Mouse (Mus musculus): Measurements from ENCODE around the gene Cask. TPM values are rescaled to one million over a fixed set of nuclear protein-coding genes. Genes with fewer than 3 reads are reported as not detected.

The Cask gene
- total and polyA plus RNA-seq, 3 experiments: 9.4 to 13.3 TPM; not detected in 1

- H3K27ac ChIP-seq (ENCODE audit: control insufficient read depth, low read depth, low read length): no peak overlapping the region
- no peak overlapping the region for H3K4me3 ChIP-seq (ENCODE audit: control insufficient read depth in 1 of 2, insufficient read depth in 1 of 2, low read depth in 2 of 2, low read length in 2 of 2)
- TF ChIP-seq E2F4 (IDR thresholded peaks at IDR 0.05; ENCODE audit: borderline replicate concordance, low read depth, low read length): no peak
- no peak for TF ChIP-seq MAFK (IDR thresholded peaks at IDR 0.05; ENCODE audit: borderline replicate concordance, low read depth, low read length)
- no peak for TF ChIP-seq TCF12 (IDR thresholded peaks at IDR 0.05; ENCODE audit: low read depth, low read length)
- no peak for TF ChIP-seq SMC3 (IDR thresholded peaks at IDR 0.05; ENCODE audit: low read depth, low read length)
- TF ChIP-seq TAL1 (IDR thresholded peaks at IDR 0.05; ENCODE audit: low read length): no peak
- 0 out of 2 replicates have a peak, but pooled peaks have one; percentile 21 for TF ChIP-seq ELF1 (IDR thresholded peaks at IDR 0.05; ENCODE audit: low read depth, low read length)
- no peak overlapping the region for H3K9ac ChIP-seq (ENCODE audit: control insufficient read depth, low read depth, low read length, poor library complexity, severe bottlenecking)
- no peaks in the 10 kb centered on the region for H3K27me3 ChIP-seq (ENCODE audit: control insufficient read depth in 1 of 2, insufficient read depth in 2 of 2, low read length in 2 of 2)
- H3K79me2 ChIP-seq (ENCODE audit: control insufficient read depth, insufficient read depth, low read length, poor library complexity): no peaks in the 10 kb centered on the region
- H3K9me3 ChIP-seq (replicated peaks; ENCODE audit: insufficient read depth, low read length): no peaks in the 10 kb centered on the region
- peaks cover 0 to 3% of the 10 kb centered on the region in 2 experiments; a peak in 1 of 4 replicates for H3K36me3 ChIP-seq (ENCODE audit: control insufficient read depth in 1 of 2, insufficient read depth in 2 of 2, low read length in 2 of 2)
- peaks cover 0 to 17% of the 10 kb centered on the region in 2 experiments; a peak in 2 of 4 replicates for H3K4me1 ChIP-seq (ENCODE audit: control insufficient read depth in 1 of 2, insufficient read depth in 2 of 2, low read length in 2 of 2)
- peak; percentile 52 for DNase-seq (ENCODE audit: low read depth, low spot score)
Observed at GRCm38 (mm10) chrX:13518019-13518418, 333.1 kb downstream of the Cask start.

DNA sequence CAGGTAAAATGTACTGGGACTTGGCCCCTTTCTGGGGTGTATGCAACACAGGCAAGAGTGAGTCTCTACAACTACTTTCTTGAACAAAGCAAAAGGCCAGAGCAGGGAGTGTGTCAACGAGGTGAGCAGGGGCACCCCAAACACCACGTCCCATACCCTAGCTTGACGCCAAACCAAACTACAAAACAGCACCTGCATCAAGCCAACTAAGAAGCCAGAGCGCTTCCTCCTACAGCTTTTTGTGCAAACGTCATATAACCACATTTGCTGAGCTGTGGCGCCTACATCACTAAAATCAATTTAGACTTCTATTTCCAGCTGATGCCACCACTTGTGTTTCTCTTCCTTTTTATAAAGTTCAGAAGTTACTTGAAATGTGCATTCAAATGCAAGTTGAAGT is 334.7 kb downstream of the Cask start:
- H3K27me3 ChIP-seq (ENCODE audit: control insufficient read depth in 1 of 2, insufficient read depth in 2 of 2, low read length in 2 of 2): no peaks in the 10 kb centered on the region
- H3K9me3 ChIP-seq (replicated peaks; ENCODE audit: insufficient read depth, low read length): no peaks in the 10 kb centered on the region
- DNase-seq (ENCODE audit: low read depth, low spot score): no peak
- no peak overlapping the region for H3K27ac ChIP-seq (ENCODE audit: control insufficient read depth, low read depth, low read length)
- peaks cover 0 to 3% of the 10 kb centered on the region in 2 experiments; a peak in 1 of 4 replicates for H3K36me3 ChIP-seq (ENCODE audit: control insufficient read depth in 1 of 2, insufficient read depth in 2 of 2, low read length in 2 of 2)
- H3K4me1 ChIP-seq (ENCODE audit: control insufficient read depth in 1 of 2, insufficient read depth in 2 of 2, low read length in 2 of 2): peaks cover 0 to 17% of the 10 kb centered on the region in 2 experiments; a peak in 2 of 4 replicates
- no peaks in the 10 kb centered on the region for H3K79me2 ChIP-seq (ENCODE audit: control insufficient read depth, insufficient read depth, low read length, poor library complexity)
- H3K9ac ChIP-seq (ENCODE audit: control insufficient read depth, low read depth, low read length, poor library complexity, severe bottlenecking): no peak overlapping the region
- no peak overlapping the region for H3K4me3 ChIP-seq (ENCODE audit: control insufficient read depth in 1 of 2, insufficient read depth in 1 of 2, low read depth in 2 of 2, low read length in 2 of 2)
- no peak for TF ChIP-seq TAL1 (IDR thresholded peaks at IDR 0.05; ENCODE audit: low read length)
- no peak for TF ChIP-seq MXI1 (IDR thresholded peaks at IDR 0.05; ENCODE audit: low read depth, low read length)
- TF ChIP-seq USF2 (IDR thresholded peaks at IDR 0.05; ENCODE audit: borderline replicate concordance in 1 of 2, insufficient read depth in 1 of 2, low read depth in 1 of 2, low read length in 2 of 2): no peak
- no peak for TF ChIP-seq ETS1 (IDR thresholded peaks at IDR 0.05; ENCODE audit: low read depth, low read length)
- TF ChIP-seq GATA1 (IDR thresholded peaks at IDR 0.05; ENCODE audit: low read depth, low read length): no peak
- no peak for TF ChIP-seq SIN3A (IDR thresholded peaks at IDR 0.05; ENCODE audit: low read length)
- no peak for TF ChIP-seq MYC (IDR thresholded peaks at IDR 0.05; ENCODE audit: low read depth, low read length)
- TF ChIP-seq ELF1 (IDR thresholded peaks at IDR 0.05; ENCODE audit: low read depth, low read length): no peak
- no peak for TF ChIP-seq MYB (IDR thresholded peaks at IDR 0.05; ENCODE audit: low read depth, low read length)
- no peak for TF ChIP-seq NRF1 (IDR thresholded peaks at IDR 0.05; ENCODE audit: insufficient read depth, low read depth, low read length, poor library complexity, severe bottlenecking)
- TF ChIP-seq POLR2A (IDR thresholded peaks at IDR 0.05; ENCODE audit: control insufficient read depth in 1 of 2, insufficient read depth in 1 of 2, low read depth in 1 of 2, low read length in 2 of 2, poor library complexity in 1 of 2): no peak
- TF ChIP-seq TCF12 (IDR thresholded peaks at IDR 0.05; ENCODE audit: low read depth, low read length): no peak
- TF ChIP-seq HCFC1 (IDR thresholded peaks at IDR 0.05; ENCODE audit: low read depth, low read length): no peak
- TF ChIP-seq CTCF (IDR thresholded peaks at IDR 0.05 in 2 of 3, conservative IDR thresholded peaks at IDR 0.05 in 1 of 3; ENCODE audit: control insufficient read depth in 1 of 3, insufficient read depth in 1 of 3, low read depth in 2 of 3, low read length in 3 of 3, poor library complexity in 1 of 3, severe bottlenecking in 1 of 3): no peak
- TF ChIP-seq MAZ (IDR thresholded peaks at IDR 0.05; ENCODE audit: low read depth, low read length): no peak
- no peak for TF ChIP-seq ZKSCAN1 (IDR thresholded peaks at IDR 0.05; ENCODE audit: low read depth, low read length)
- TF ChIP-seq EP300 (IDR thresholded peaks at IDR 0.05; ENCODE audit: low read depth in 1 of 2, low read length in 2 of 2): no peak
- TF ChIP-seq BHLHE40 (IDR thresholded peaks at IDR 0.05; ENCODE audit: borderline replicate concordance, low read depth, low read length): no peak
- TF ChIP-seq RAD21 (IDR thresholded peaks at IDR 0.05; ENCODE audit: low read depth, low read length): no peak
- TF ChIP-seq TBP (IDR thresholded peaks at IDR 0.05; ENCODE audit: low read depth, low read length): no peak
